Mouse (Mus musculus): ENCODE measurements around the gene Dpf1.
A peak's percentile ranks its signal among the peaks of the same experiment; 100 is the strongest.

Gene Dpf1

GRCm38 (mm10) chr7:29288942-29289638 lies 14.7 kb upstream of the Dpf1 start, which contains the start of gene Ppp1r14a:
Ppp1r14a (plus strand) TSS chr7:29289308.
- peak; percentile 64 to 70 for DNase-seq

- peak; percentile 68 to 74 for DNase-seq
These were observed 13.9 kb upstream of the Dpf1 start for GRCm38 (mm10) chr7:29289856-29290255.

GRCm38 (mm10) chr7:29290691-29291485 lies 12.9 kb upstream of the Dpf1 start:
- DNase-seq: no peak

DNA sequence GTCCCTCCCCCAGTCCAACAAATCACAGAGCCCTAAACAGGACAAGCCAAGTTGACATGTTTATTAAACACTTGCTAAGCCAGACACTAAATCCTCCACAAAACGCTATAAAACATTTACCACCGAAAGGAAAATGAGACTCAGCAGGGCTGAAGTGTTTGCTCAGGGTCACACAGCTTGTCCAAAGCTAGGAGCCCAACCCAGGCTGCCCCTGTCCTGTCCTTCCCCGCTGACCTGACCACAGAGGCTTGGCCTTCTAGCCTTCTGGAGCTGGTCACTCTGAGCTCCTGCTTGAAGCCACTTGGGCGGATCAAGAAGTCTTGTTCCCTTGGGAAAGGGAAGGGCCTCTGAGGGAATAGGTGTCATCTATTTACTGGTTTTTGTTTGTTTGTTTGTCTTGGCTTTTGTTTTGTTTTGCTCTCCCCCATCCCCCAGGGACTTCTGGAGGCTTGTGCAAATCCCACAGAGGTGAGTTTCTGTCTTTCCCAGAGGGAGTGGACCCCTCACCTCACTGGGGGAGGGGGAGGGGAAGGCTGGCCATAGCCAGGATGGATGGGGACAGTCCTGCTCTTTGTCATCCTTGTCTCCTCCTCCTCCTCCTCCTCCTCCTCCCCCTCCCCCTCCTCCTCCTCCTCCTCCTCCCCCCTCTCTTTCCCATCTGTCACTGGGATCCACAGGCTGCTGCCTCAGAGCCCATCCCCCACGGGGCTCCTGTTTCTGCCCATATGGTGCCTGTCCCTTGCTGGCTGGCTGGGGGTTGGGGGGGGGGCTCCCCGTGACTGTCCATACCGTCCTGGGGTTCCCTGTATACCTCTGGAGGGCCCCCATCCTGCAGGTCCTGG lies 11.9 kb upstream of the Dpf1 start:
- no peak for DNase-seq

- DNase-seq: no peak
These were observed 11.2 kb upstream of the Dpf1 start for GRCm38 (mm10) chr7:29292458-29293098.

DNA sequence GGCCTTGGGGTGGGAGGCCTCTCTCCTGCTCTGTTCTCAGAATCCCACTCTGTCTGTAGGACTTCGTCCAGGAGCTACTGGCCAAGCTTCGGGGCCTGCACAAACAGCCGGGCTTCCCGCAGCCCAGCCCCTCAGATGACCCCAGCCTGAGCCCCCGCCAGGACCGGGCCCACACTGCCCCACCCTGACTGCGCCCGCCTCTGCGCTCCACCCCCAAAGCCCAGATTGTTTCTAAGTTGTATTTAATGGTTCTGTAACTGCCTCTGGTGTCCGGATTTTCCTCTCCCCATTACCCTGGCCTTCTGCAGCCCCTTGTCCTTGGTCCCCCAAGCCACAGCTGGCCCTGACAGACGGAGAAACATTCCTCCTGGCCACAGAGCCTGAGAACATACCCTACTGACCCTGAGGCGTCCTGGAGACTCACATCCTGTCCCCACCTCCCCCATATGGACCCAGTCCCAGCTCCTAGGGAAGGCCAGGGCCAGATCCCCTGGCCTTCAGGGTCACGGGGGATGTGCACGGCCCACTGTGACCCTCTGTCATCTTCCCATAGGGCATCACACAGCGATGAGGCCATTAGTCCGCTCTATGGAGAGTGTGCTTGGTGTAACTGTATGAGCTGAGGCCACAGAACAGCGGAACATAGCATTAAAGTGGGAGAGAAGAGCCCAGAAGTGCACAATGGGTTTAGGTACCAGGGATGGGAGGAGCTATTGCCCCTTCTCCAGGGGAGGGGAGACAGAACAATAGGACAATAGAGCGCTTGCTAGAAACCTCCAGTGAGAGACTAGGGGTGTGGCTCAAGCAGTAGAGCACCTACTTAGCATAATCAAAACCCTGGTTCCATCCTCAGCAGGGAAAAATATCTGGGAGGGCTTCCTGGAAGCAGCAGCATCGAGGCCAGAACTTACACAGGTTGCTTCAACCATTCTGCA lies 10.4 kb upstream of the Dpf1 start:
- peak; percentile 57 to 72 for DNase-seq

DNA sequence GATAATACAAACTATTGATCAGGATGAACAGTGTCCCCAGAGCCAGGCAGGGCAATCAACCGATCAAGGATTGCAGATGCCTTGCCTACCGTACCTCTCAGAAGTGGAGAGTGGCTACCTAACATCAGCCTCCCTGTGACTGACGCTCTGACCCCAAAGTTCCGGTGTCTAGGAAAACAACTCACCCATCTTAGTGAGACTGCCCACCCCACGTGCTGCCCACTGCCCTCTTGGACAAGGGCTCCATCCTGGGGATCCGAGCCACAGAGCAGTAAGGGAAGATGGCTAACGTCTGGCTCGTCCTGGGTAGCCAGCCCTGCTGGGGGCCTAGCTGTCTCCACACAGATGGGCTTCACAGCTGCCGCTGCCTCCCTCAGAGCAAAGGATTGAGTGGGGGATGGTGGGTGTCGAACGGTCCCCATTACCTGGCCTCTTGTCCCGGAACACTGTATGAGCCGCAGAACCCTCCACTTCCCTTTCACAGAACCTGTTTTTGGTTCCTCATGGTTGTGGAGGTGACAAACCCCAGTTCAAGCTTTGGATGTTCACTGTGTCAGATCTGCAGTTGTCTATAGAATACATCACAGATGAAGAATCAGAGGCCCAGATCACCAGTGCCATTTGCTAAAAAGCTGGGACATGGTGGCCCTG lies 9.5 kb upstream of the Dpf1 start:
- no peak for DNase-seq

- no peak for DNase-seq
These were observed 7.7 kb upstream of the Dpf1 start for GRCm38 (mm10) chr7:29295861-29296647.

- DNase-seq: peak; percentile 69 to 80
These were observed 6.8 kb upstream of the Dpf1 start for GRCm38 (mm10) chr7:29296998-29297397.

- DNase-seq: peak in 1 of 2 experiments; percentile 44
These were observed 2.6 kb upstream of the Dpf1 start for GRCm38 (mm10) chr7:29301127-29301566.

- DNase-seq: no peak
These were observed 1.1 kb upstream of the Dpf1 start for GRCm38 (mm10) chr7:29302641-29303040.

DNA sequence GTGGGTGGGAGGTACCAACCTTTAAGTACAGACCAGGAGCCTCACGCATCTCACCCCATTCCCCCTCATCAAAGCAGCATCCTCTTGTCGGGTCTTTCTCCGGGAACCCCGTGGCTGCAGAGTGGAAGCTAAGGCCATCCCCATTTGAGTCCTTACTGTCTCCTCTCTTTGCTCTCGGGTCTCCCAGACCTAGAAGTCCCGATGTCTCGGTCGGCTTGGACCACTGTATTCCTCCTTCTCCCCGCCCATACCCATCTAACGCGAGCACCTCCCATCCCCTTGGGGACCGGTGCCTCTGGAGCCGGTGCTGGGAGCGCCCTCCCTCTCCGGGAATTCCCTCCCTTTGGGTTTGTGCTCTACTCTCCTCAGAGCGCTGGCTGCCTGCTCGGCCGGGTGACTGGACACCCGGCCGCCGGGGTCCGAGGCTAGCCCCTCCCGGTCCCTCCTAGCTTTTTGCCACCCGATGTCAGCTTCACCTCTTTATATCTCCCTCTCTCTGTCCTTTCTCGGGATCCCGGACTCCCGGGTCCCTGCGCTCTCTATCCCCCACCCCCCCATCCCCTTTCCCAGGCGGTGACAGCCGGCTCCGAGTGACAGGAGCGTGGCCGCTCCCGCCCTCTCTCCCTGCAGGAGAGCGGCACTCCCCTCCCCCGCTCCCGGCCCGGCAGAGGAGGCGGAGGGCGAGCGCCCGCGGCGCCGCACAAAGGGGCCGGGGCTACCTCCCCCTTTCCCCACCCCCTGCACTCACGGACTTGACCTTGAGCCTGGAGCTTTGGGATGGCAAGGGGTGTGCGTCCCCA lies 912 bp downstream of the Dpf1 start:
- DNase-seq: no peak

- no peak for DNase-seq
These were observed 1.7 kb downstream of the Dpf1 start for GRCm38 (mm10) chr7:29305263-29305988.

GRCm38 (mm10) chr7:29306108-29306507 lies 2.4 kb downstream of the Dpf1 start:
- no peak for DNase-seq

DNA sequence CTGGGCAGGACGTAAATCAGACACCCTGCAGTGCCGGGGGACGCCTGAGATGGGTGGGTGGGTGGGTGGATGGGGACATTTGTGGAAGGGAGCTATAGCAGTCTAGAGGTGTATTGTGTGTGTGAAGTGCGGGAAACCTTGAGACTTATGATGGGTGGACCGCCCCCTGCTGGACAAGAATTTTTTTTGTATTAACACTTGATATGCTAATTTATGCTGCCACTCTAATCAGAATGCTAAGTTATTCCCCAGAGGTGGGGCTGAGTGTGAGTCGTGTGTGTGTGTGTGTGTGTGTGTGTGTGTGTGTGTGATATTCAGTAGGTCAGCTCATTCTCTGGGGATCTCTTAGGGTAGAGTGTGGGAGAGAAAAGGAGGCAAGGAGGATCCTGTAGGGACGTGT lies 2.9 kb downstream of the Dpf1 start:
- DNase-seq: no peak

DNA sequence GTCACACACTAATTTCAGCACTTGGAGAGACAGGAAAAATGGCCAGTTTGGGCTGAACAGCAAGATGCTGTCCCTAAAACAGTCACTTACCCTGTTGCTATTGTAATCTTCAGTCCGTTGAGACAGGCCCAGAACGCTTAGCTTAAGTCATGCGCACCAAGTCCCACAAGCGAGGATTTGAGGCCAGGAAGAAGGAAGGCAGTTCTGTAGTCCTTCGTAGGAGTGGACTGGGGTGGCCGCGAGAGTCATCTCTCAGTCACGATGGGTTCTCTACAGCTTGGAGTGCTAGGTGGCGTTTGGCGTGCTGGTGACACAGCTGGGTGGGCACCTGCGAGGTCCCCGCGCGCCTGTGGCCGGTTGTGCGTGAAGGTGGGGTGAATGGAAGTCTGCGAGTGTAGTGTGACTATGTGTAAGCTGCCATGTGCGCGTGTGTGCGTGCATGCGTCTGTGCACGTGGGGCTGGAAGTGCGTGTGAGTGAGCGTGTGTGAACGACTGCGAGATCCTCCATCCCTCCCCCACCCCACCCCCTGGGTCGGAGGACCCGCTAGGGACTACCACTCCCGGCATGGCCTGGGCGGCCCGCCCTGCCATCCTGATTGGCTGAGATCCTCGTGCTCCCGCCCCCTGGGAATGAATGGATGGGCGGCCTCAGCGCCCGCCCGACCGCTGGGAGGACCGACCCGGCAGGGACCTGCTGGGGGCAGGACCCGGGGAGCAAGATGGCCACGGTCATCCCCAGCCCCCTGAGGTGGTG lies 3.8 kb downstream of the Dpf1 start:
- peak; percentile 89 to 92 for DNase-seq

DNA sequence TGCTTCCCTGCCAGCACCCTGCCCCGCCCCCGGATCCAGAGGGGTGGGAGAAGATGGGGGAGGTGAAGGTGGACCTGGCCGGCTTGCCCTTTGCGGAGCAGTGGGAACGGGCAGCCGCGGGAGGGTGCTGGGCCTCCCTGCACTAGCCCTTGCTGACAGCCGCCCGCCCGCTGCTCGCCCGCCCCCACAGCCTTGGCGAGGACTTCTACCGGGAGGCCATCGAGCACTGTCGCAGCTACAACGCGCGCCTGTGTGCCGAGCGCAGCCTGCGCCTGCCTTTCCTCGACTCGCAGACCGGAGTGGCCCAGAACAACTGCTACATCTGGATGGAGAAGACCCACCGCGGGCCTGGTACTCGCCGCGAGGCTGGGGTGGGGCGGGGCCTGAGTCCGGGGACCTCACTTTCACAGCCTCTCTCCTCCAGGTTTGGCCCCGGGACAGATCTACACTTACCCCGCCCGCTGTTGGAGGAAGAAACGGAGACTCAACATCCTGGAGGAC lies 5.5 kb downstream of the Dpf1 start:
- peak; percentile 47 to 48 for DNase-seq

DNA sequence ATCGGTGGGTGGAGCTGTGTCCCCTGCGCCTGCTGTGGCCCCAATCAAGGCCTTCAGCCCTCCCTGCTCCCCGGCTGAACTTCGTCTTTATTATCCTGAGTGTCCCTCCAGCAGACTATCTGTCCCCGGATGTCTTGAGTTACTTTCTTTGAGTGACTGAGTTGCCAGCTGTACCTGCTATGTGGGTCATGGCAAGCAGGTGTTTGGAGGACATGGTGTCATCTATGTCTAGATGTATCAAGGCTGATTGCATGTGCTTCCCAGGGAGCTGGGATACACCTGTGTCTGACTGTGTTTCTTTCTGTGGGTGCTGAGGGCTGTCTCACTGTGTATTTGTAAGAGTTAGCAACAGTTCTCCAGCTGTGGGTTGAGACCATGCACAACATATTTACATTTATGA lies 6.0 kb downstream of the Dpf1 start:
- no peak for DNase-seq

Measured in lung, adult 18-20 months (tissue).